Mouse (Mus musculus) midbrain, embryonic 15.5 days (tissue): ENCODE data around the gene Spg20. TPM values are rescaled to one million over a fixed set of nuclear protein-coding genes. Genes with fewer than 3 reads are reported as not detected.

Experiments
- ATAC-seq: fragments of 200-750 bp; cut with Nextera tagmentation; replicated peaks from 2 replicates; pipeline ENCODE4 v1.8.0; 2017; ENCODE audit warnings: moderate TSS enrichment
- H3K27ac ChIP-seq: fragments of 300-500 bp; sonication (generic); 2 replicates; pipeline ENCODE4 v1.5.1; 2015; ENCODE audit warnings: mild to moderate bottlenecking, inconsistent platforms
- H3K27me3 ChIP-seq: fragments of 300-500 bp; sonication (generic); replicated peaks from 2 replicates; pipeline ENCODE4 v1.6.1; 2015; ENCODE audit warnings: inconsistent platforms
- H3K36me3 ChIP-seq: fragments of 300-500 bp; sonication (generic); replicated peaks from 2 replicates; pipeline ENCODE4 v1.6.1; 2015; ENCODE audit warnings: inconsistent platforms
- H3K4me1 ChIP-seq: fragments of 300-500 bp; sonication (generic); 2 replicates; pipeline ENCODE4 v1.6.1; 2015; ENCODE audit warnings: inconsistent platforms
- H3K4me2 ChIP-seq: fragments of 300-500 bp; sonication (generic); 2 replicates; pipeline ENCODE4 v1.6.1; 2015; ENCODE audit warnings: inconsistent platforms, mild to moderate bottlenecking, moderate library complexity
- H3K4me3 ChIP-seq: fragments of 300-500 bp; sonication (generic); 2 replicates; pipeline ENCODE4 v1.5.1; 2015; ENCODE audit warnings: mild to moderate bottlenecking, inconsistent platforms
- H3K9ac ChIP-seq: fragments of 300-500 bp; sonication (generic); 2 replicates; pipeline ENCODE4 v1.6.1; 2015; ENCODE audit warnings: mild to moderate bottlenecking, inconsistent platforms
- H3K9me3 ChIP-seq: fragments of 300-500 bp; sonication (generic); 2 replicates; pipeline ENCODE4 v1.6.1; 2016; ENCODE audit warnings: inconsistent platforms
- WGBS: fragments of 180-500 bp; shearing (Covaris S2); methylation state at CpG from one replicate; pipeline ENCODE4 v1.1.7; 2015; ENCODE audit warnings: mixed read lengths; 5-methylcytosine and 5-hydroxymethylcytosine counted together
- polyA plus RNA-seq: library from polyadenylated mRNA; unstranded; fragments of >200 nt; fragmentation: Nextera tagmentation; extraction: Ambion mirVana; gene quantifications from 2 replicates; pipeline ENCODE4 v1.2.1, GENCODE M21; 2015

The Spg20 gene
- polyA plus RNA-seq, 1 experiment from 2014 or later, result 15.8 TPM

- 95% methylated on average over 6 of the region's 6 CpGs for WGBS
- H3K36me3 ChIP-seq, result peaks cover 41% of the 10 kb centered on the region
- H3K9ac ChIP-seq, result no peak overlapping the region
Observed at GRCm38 (mm10) chr3:55131576-55132233, 19.8 kb downstream of the Spg20 start.

GRCm38 (mm10) chr3:55137039-55137438 lies 25.1 kb downstream of the Spg20 start, which contains the start of gene Ccdc169:
Ccdc169 (plus strand) TSS chr3:55137339.
- Histone ChIP-seq H3K4me2 (no peak within 1 kb of the TSS), H3K36me3 (peaks cover 11% of the 10 kb centered on the region; the same call in 1 of the 2 replicates), H3K4me3 (no peak within 1 kb of the TSS), H3K4me1 (no peaks in the 10 kb centered on the region), H3K9ac (no peak within 1 kb of the TSS), H3K9me3 (no peaks in the 10 kb centered on the region), H3K27me3 (no peaks in the 10 kb centered on the region), H3K27ac (no peak within 1 kb of the TSS)
- ATAC-seq, result no peak

More at GRCm38 (mm10) chr3:55131576-55132233, 19.8 kb downstream of the Spg20 start:
- H3K27me3 ChIP-seq, result no peaks in the 10 kb centered on the region
- H3K4me3 ChIP-seq, result no peak overlapping the region
- no peak for ATAC-seq
- no peaks in the 10 kb centered on the region for H3K4me1 ChIP-seq
- H3K27ac ChIP-seq, result no peak overlapping the region
- H3K4me2 ChIP-seq, result no peak overlapping the region
- H3K9me3 ChIP-seq, result no peaks in the 10 kb centered on the region

GRCm38 (mm10) chr3:55139837-55140236 lies 27.9 kb downstream of the Spg20 start:
- peaks cover 3% of the 10 kb centered on the region; the same call in 1 of the 2 replicates for H3K36me3 ChIP-seq
- H3K4me3 ChIP-seq, result no peak overlapping the region
- no peak overlapping the region for H3K9ac ChIP-seq
- 95% methylated on average over 12 of the region's 12 CpGs for WGBS
- no peaks in the 10 kb centered on the region for H3K27me3 ChIP-seq
- H3K4me2 ChIP-seq, result no peak overlapping the region
- no peak overlapping the region for H3K27ac ChIP-seq
- H3K4me1 ChIP-seq, result no peaks in the 10 kb centered on the region
- H3K9me3 ChIP-seq, result no peaks in the 10 kb centered on the region
- ATAC-seq, result no peak

GRCm38 (mm10) chr3:55141401-55141800 lies 29.5 kb downstream of the Spg20 start:
- no peaks in the 10 kb centered on the region for H3K27me3 ChIP-seq
- WGBS, result 71% methylated on average over 2 of the region's 2 CpGs

GRCm38 (mm10) chr3:55144916-55145315 lies 33.0 kb downstream of the Spg20 start:
- Histone ChIP-seq H3K27ac (no peak overlapping the region), H3K4me2 (no peak overlapping the region), H3K4me3 (no peak overlapping the region), H3K36me3 (no peaks in the 10 kb centered on the region), H3K9ac (no peak overlapping the region), H3K27me3 (no peaks in the 10 kb centered on the region), H3K4me1 (no peaks in the 10 kb centered on the region), H3K9me3 (no peaks in the 10 kb centered on the region)
- no peak for ATAC-seq
- WGBS, result 69% methylated on average over 4 of the region's 4 CpGs

More at GRCm38 (mm10) chr3:55141401-55141800, 29.5 kb downstream of the Spg20 start:
- no peak overlapping the region for H3K4me3 ChIP-seq
- no peak overlapping the region for H3K4me2 ChIP-seq
- H3K9ac ChIP-seq, result no peak overlapping the region
- ATAC-seq, result no peak
- H3K27ac ChIP-seq, result no peak overlapping the region
- no peaks in the 10 kb centered on the region for H3K4me1 ChIP-seq
- H3K36me3 ChIP-seq, result 0 out of 2 replicates have a peak, but pooled peaks cover 3% of the 10 kb centered on the region
- no peaks in the 10 kb centered on the region for H3K9me3 ChIP-seq

GRCm38 (mm10) chr3:55146441-55146840 lies 34.5 kb downstream of the Spg20 start:
- no peaks in the 10 kb centered on the region for H3K9me3 ChIP-seq
- H3K4me3 ChIP-seq, result no peak overlapping the region
- ATAC-seq, result no peak
- H3K36me3 ChIP-seq, result no peaks in the 10 kb centered on the region
- H3K4me1 ChIP-seq, result no peaks in the 10 kb centered on the region
- no peak overlapping the region for H3K9ac ChIP-seq
- no peak overlapping the region for H3K4me2 ChIP-seq
- H3K27ac ChIP-seq, result no peak overlapping the region
- WGBS, result 81% methylated on average over 6 of the region's 6 CpGs
- no peaks in the 10 kb centered on the region for H3K27me3 ChIP-seq

GRCm38 (mm10) chr3:55147156-55147555 lies 35.2 kb downstream of the Spg20 start:
- WGBS, result 84% methylated on average over 2 of the region's 2 CpGs
- Histone ChIP-seq H3K4me3 (no peak overlapping the region), H3K36me3 (no peaks in the 10 kb centered on the region), H3K27me3 (no peaks in the 10 kb centered on the region), H3K9me3 (no peaks in the 10 kb centered on the region), H3K27ac (no peak overlapping the region), H3K9ac (no peak overlapping the region), H3K4me1 (no peaks in the 10 kb centered on the region), H3K4me2 (no peak overlapping the region)
- no peak for ATAC-seq

- H3K27me3 ChIP-seq, result no peaks in the 10 kb centered on the region
- H3K9ac ChIP-seq, result no peak overlapping the region
- H3K9me3 ChIP-seq, result no peaks in the 10 kb centered on the region
- ATAC-seq, result no peak
- no peaks in the 10 kb centered on the region for H3K4me1 ChIP-seq
- H3K4me3 ChIP-seq, result no peak overlapping the region
- no peak overlapping the region for H3K27ac ChIP-seq
- 28% methylated on average over 3 of the region's 3 CpGs for WGBS
- no peak overlapping the region for H3K4me2 ChIP-seq
- H3K36me3 ChIP-seq, result no peaks in the 10 kb centered on the region
Observed at GRCm38 (mm10) chr3:55148091-55148490, 36.2 kb downstream of the Spg20 start.

GRCm38 (mm10) chr3:55151656-55152433 lies 39.9 kb downstream of the Spg20 start:
- no peak overlapping the region for H3K27ac ChIP-seq
- ATAC-seq, result peak; percentile 56
- H3K4me2 ChIP-seq, result no peak overlapping the region
- WGBS, result 44% methylated on average over 7 of the region's 7 CpGs
- no peak overlapping the region for H3K4me3 ChIP-seq
- no peaks in the 10 kb centered on the region for H3K4me1 ChIP-seq
- no peaks in the 10 kb centered on the region for H3K9me3 ChIP-seq
- H3K27me3 ChIP-seq, result no peaks in the 10 kb centered on the region
- H3K9ac ChIP-seq, result no peak overlapping the region
- no peaks in the 10 kb centered on the region for H3K36me3 ChIP-seq

- 66% methylated on average over 6 of the region's 6 CpGs for WGBS
- H3K27ac ChIP-seq, result no peak overlapping the region
- no peak; the same call in 1 of the 2 replicates for ATAC-seq
- no peaks in the 10 kb centered on the region for H3K4me1 ChIP-seq
- H3K4me2 ChIP-seq, result no peak overlapping the region
- H3K4me3 ChIP-seq, result no peak overlapping the region
- H3K9me3 ChIP-seq, result no peaks in the 10 kb centered on the region
- H3K36me3 ChIP-seq, result no peaks in the 10 kb centered on the region
- no peak overlapping the region for H3K9ac ChIP-seq
- H3K27me3 ChIP-seq, result no peaks in the 10 kb centered on the region
Observed at GRCm38 (mm10) chr3:55152673-55153334, 40.9 kb downstream of the Spg20 start.

- Histone ChIP-seq H3K9me3 (no peaks in the 10 kb centered on the region), H3K27me3 (no peaks in the 10 kb centered on the region), H3K4me1 (no peaks in the 10 kb centered on the region), H3K27ac (no peak overlapping the region), H3K9ac (no peak overlapping the region), H3K4me2 (no peak overlapping the region), H3K4me3 (no peak overlapping the region), H3K36me3 (no peaks in the 10 kb centered on the region)
- ATAC-seq, result no peak
- 89% methylated on average over 7 of the region's 7 CpGs for WGBS
Observed at GRCm38 (mm10) chr3:55154163-55154562, 42.3 kb downstream of the Spg20 start.

- peak; percentile 57 for ATAC-seq
- WGBS, result 50% methylated on average over 5 of the region's 5 CpGs
- no peaks in the 10 kb centered on the region for H3K9me3 ChIP-seq
- H3K4me3 ChIP-seq, result no peak overlapping the region
- no peaks in the 10 kb centered on the region for H3K4me1 ChIP-seq
- H3K27me3 ChIP-seq, result no peaks in the 10 kb centered on the region
- H3K9ac ChIP-seq, result no peak overlapping the region
- no peaks in the 10 kb centered on the region for H3K36me3 ChIP-seq
- H3K27ac ChIP-seq, result no peak overlapping the region
- H3K4me2 ChIP-seq, result no peak overlapping the region
Observed at GRCm38 (mm10) chr3:55157413-55157812, 45.5 kb downstream of the Spg20 start.
